Mouse (Mus musculus): ENCODE results near the gene Fthl17a.

Gene Fthl17a

GRCm38 (mm10) chrX:85249379-85249778 lies at the start of gene Fthl17a:
Gene Fthl17a (plus strand): TSS chrX:85249679.
- no peak for DNase-seq (ENCODE audit: low read depth, low spot score)

GRCm38 (mm10) chrX:85207001-85207400 lies 42.5 kb upstream of the Fthl17a start:
- DNase-seq (ENCODE audit: low read depth, low spot score) = no peak

- DNase-seq (ENCODE audit: low read depth, low spot score) = no peak
Measured at GRCm38 (mm10) chrX:85226883-85227282, 22.6 kb upstream of the Fthl17a start.

GRCm38 (mm10) chrX:85271821-85272220 lies 22.3 kb downstream of the Fthl17a start:
- DNase-seq (ENCODE audit: low read depth, low spot score) = no peak

- no peak for DNase-seq (ENCODE audit: low read depth, low spot score)
Measured at GRCm38 (mm10) chrX:85272296-85272695, 22.8 kb downstream of the Fthl17a start.

- no peak for DNase-seq (ENCODE audit: low read depth, low spot score)
Measured at GRCm38 (mm10) chrX:85289846-85290245, 40.4 kb downstream of the Fthl17a start.

- no peak for DNase-seq (ENCODE audit: low read depth, low spot score)
Measured at GRCm38 (mm10) chrX:85292781-85293180, 43.3 kb downstream of the Fthl17a start.

- no peak for DNase-seq (ENCODE audit: low read depth, low spot score)
Measured at GRCm38 (mm10) chrX:85294001-85294400, 44.5 kb downstream of the Fthl17a start.

- DNase-seq (ENCODE audit: low read depth, low spot score) = no peak
Measured at GRCm38 (mm10) chrX:85304674-85305073, 55.2 kb downstream of the Fthl17a start.

GRCm38 (mm10) chrX:85318576-85318975 lies 69.1 kb downstream of the Fthl17a start:
- DNase-seq (ENCODE audit: low read depth, low spot score) = no peak

GRCm38 (mm10) chrX:85319193-85319592 lies 69.7 kb downstream of the Fthl17a start:
- DNase-seq (ENCODE audit: low read depth, low spot score) = peak; percentile 3

All from ES-CJ7 (cell line).